Mouse (Mus musculus) liver, embryonic 16.5 days (tissue): ENCODE results near the gene St7l. TPM values are rescaled to one million over a fixed set of nuclear protein-coding genes. Genes with fewer than 3 reads are reported as not detected.

Source experiments
- ATAC-seq: fragments of 200-750 bp; cut with Nextera tagmentation; 2 replicates; pipeline ENCODE4 v1.8.0; 2017; ENCODE audit warnings: low read depth, mild to moderate bottlenecking, moderate number of reproducible peaks, moderate library complexity
- H3K27ac ChIP-seq: fragments of 300-500 bp; sonication (generic); 2 replicates; pipeline ENCODE4 v1.5.1; 2014; ENCODE audit warnings: mild to moderate bottlenecking, low read length
- H3K27me3 ChIP-seq: fragments of 300-500 bp; sonication (generic); 2 replicates; pipeline ENCODE4 v1.6.1; 2014; ENCODE audit warnings: low read depth, low read length, mixed read lengths; ENCODE audit not compliant: control insufficient read depth, insufficient read depth
- H3K36me3 ChIP-seq: fragments of 300-500 bp; sonication (generic); 2 replicates; pipeline ENCODE4 v1.6.1; 2014; ENCODE audit warnings: mild to moderate bottlenecking; ENCODE audit not compliant: control insufficient read depth, insufficient read depth
- H3K4me1 ChIP-seq: fragments of 300-500 bp; sonication (generic); 2 replicates; pipeline ENCODE4 v1.6.1; 2014; ENCODE audit warnings: low read depth, low read length, mixed read lengths; ENCODE audit not compliant: control insufficient read depth
- H3K4me2 ChIP-seq: fragments of 300-500 bp; sonication (generic); 2 replicates; pipeline ENCODE4 v1.6.1; 2014; ENCODE audit warnings: low read depth, low read length, mixed read lengths
- H3K4me3 ChIP-seq: fragments of 300-500 bp; sonication (generic); 2 replicates; pipeline ENCODE4 v1.5.1; 2014; ENCODE audit warnings: low read depth, mild to moderate bottlenecking, low read length
- H3K9ac ChIP-seq: fragments of 300-500 bp; sonication (generic); 2 replicates; pipeline ENCODE4 v1.6.1; 2014; ENCODE audit warnings: low read depth, low read length
- H3K9me3 ChIP-seq: fragments of 300-500 bp; sonication (generic); replicated peaks from 2 replicates; pipeline ENCODE4 v1.6.1; 2016; ENCODE audit warnings: low read length; ENCODE audit not compliant: control insufficient read depth
- WGBS: fragments of 180-500 bp; shearing (Covaris S2); extraction: QIAGEN DNeasy Blood & Tissue Kit; methylation state at CpG from one replicate; pipeline ENCODE4 v1.1.7; 2014; ENCODE audit not compliant: insufficient replicate concordance; 5-methylcytosine and 5-hydroxymethylcytosine counted together
- polyA plus RNA-seq: library from polyadenylated mRNA; unstranded; fragments of >200 nt; fragmentation: Nextera tagmentation; extraction: Ambion mirVana; gene quantifications from 2 replicates; pipeline ENCODE4 v1.2.1, GENCODE M21; 2015

The St7l gene
- polyA plus RNA-seq, 1 experiment from 2014 or later: 13.3 TPM

DNA sequence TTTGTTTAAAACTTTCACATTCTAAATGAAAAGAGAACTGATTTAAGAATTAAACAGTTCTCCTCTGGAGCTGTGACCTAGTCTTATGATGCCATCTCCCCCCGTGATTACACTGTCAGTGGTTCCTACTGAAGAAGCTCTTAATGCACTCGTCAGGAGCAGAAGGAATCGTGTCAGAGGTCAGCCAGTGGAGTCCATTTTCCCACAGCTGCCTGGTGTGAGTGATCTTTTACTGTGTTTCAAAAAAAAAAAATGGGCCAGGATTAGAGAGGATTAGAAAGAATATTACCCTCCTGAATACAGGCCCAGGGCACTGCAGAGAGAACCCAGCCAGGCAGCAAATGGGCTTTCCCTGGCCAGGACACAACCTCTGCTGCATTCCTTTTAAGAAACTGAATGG, 51.2 kb downstream of the St7l start:
- Histone ChIP-seq H3K4me2 (no peak overlapping the region), H3K4me3 (no peak overlapping the region), H3K27ac (no peak overlapping the region), H3K4me1 (no peaks in the 10 kb centered on the region), H3K9ac (no peak overlapping the region), H3K9me3 (no peaks in the 10 kb centered on the region), H3K27me3 (no peaks in the 10 kb centered on the region), H3K36me3 (no peaks in the 10 kb centered on the region)
- WGBS: 62% methylated on average over 3 of the region's 3 CpGs
- no peak for ATAC-seq

DNA sequence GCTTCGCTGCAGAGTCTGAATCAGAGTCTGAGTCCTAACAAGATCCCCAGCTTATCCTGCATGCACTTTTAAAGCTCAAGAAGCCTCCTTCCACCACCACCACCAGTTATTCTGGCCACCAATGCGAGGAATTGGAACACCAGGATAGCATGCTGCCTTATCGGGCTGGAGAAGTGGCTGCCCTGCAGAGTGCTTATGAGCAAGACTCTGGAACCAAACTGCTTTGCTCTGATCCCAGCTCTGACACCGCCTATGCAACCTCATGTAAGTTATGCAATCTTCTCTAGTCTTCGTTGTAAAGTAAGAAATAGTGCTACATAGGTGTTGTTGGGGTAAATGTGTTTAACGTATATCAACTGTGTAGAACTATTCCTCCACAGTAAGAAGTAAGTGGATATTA, 65.6 kb downstream of the St7l start:
- no peaks in the 10 kb centered on the region for H3K4me1 ChIP-seq
- H3K36me3 ChIP-seq: no peaks in the 10 kb centered on the region; the same call in none of the 2 replicates
- ATAC-seq: no peak
- no peaks in the 10 kb centered on the region for H3K9me3 ChIP-seq
- no peak overlapping the region for H3K27ac ChIP-seq
- H3K27me3 ChIP-seq: no peaks in the 10 kb centered on the region
- no peak overlapping the region for H3K4me2 ChIP-seq
- H3K4me3 ChIP-seq: no peak overlapping the region
- no peak overlapping the region for H3K9ac ChIP-seq
- WGBS: 77% methylated on average over 6 of the region's 6 CpGs

DNA sequence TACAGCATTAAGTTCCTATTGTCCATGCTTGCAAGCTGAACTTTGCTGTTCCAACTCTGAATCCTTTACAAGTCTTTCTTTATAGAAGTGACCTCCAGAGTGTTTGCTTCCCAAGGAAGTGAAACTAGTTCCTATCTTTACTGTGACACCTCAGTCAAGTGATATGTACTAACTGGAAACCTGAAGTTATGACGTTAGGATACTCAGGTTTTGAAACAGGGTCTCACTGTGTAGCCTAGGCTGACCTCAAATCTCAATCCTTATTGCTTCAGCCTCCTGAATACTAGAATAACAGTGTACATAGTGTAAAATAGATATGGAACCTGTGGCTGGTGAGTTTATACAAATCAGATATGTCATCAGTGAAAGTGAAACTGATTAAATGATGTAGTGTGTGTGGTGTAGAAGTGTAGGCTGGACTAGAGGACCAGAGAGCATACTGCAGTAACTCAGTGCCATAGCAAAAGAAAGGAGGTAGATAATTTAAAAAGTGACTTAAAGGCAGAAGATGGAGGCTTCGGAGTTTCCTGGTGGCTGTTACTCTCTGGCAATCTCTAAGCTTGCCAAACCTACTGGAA, 74.0 kb downstream of the St7l start:
- no peaks in the 10 kb centered on the region for H3K4me1 ChIP-seq
- ATAC-seq: no peak
- no peaks in the 10 kb centered on the region for H3K9me3 ChIP-seq
- no peaks in the 10 kb centered on the region for H3K27me3 ChIP-seq
- no peaks in the 10 kb centered on the region; the same call in 1 of the 2 replicates for H3K36me3 ChIP-seq
- H3K9ac ChIP-seq: no peak overlapping the region
- no peak overlapping the region for H3K4me2 ChIP-seq
- H3K27ac ChIP-seq: no peak overlapping the region
- 63% methylated on average over 2 of the region's 2 CpGs for WGBS
- H3K4me3 ChIP-seq: no peak overlapping the region

DNA sequence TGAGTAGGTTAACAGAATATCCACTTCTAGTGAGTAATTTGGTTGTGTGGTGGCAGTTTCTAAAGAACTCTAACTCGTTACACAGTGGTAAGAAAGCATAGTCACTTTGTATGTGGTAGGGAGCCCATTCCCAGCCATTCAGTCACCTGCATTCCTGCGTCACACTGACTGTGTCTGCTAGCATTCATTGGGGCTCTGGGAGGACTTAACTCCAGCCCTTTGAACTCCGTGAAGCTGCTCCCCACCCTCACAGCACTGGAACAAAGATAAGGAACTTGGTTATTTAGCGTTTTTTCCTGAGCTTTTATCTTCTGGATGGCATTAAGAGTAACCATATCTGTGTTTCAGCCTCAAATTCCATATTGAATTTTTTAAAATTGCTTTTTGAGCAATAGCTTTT, 74.5 kb downstream of the St7l start:
- Histone ChIP-seq H3K9ac (no peak overlapping the region), H3K4me2 (no peak overlapping the region)

DNA sequence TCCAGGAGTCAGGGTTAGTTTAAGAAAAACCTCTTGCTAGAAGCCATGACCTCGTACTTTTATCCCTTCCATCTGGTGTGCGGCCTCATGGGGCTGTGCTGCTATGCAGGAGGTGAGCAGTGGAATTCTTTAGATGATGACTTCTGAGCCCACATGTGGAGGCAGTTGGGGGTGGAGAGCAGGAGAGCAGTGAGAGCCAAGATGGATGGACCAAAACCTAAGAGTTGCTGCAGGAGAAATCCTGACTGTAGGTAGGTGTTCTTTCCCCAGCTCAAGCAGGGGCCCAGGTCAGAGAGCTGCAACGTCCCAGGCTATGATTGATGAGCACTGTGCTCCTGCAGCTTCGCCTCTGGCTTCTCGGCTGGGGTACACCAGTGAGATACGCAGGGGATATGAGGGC, 76.9 kb downstream of the St7l start:
- 68% methylated on average over 6 of the region's 6 CpGs for WGBS
- H3K9me3 ChIP-seq: no peaks in the 10 kb centered on the region
- no peak for ATAC-seq
- no peaks in the 10 kb centered on the region for H3K36me3 ChIP-seq
- no peak overlapping the region for H3K4me2 ChIP-seq
- no peaks in the 10 kb centered on the region for H3K27me3 ChIP-seq
- H3K4me1 ChIP-seq: no peaks in the 10 kb centered on the region
- H3K9ac ChIP-seq: no peak overlapping the region
- no peak overlapping the region for H3K27ac ChIP-seq
- H3K4me3 ChIP-seq: no peak overlapping the region

More for the DNA sequence above, 74.5 kb downstream of the St7l start:
- no peaks in the 10 kb centered on the region for H3K27me3 ChIP-seq
- WGBS: 46% methylated on average over 4 of the region's 4 CpGs
- H3K4me1 ChIP-seq: no peaks in the 10 kb centered on the region
- no peaks in the 10 kb centered on the region; the same call in 1 of the 2 replicates for H3K36me3 ChIP-seq
- no peak overlapping the region for H3K4me3 ChIP-seq
- no peaks in the 10 kb centered on the region for H3K9me3 ChIP-seq
- ATAC-seq: no peak
- H3K27ac ChIP-seq: no peak overlapping the region

DNA sequence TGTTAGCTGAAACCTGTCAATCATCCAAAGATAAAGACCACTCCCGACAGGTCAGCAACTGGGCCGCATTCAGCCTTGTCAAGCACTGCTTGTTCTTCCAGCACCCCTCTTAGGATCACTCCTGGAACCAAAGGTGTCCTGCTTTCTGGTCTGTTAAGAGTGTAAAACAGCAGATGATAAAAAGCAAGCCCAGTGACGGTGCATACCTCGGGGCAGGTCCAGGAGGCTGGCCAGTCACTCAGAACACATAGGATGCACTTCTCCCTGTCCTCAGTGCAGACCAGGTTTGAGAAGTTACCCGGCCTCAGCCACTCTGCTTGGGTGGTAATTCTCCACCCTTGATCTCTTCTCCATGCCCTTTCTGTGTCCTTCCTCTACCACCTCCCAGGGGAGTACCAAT, 78.9 kb downstream of the St7l start:
- ATAC-seq: no peak
- Histone ChIP-seq H3K4me1 (no peaks in the 10 kb centered on the region), H3K9me3 (no peaks in the 10 kb centered on the region), H3K4me3 (no peak overlapping the region), H3K36me3 (no peaks in the 10 kb centered on the region), H3K27ac (no peak overlapping the region), H3K4me2 (no peak overlapping the region), H3K9ac (no peak overlapping the region), H3K27me3 (no peaks in the 10 kb centered on the region)
- 78% methylated on average over 5 of the region's 5 CpGs for WGBS

DNA sequence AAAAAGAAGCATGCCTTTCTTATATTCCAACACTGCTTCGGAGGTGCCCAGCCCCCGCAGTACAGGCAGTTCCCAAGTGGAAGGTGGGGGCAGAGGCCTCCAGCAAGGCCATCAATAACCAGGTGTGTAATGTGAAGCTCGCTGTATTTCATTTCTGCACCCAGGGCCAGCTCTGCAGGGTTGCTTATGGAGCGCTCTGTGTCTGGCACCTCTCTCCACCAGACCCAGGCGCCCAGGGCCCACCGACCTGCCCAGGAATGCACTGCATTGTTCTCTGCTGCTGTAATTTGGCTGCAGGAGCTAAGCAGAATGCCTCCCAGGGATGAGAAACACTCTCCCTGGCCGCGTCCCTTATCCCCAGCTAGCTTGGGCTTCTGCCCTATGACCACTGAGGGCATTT, 79.5 kb downstream of the St7l start:
- H3K27me3 ChIP-seq: no peaks in the 10 kb centered on the region
- no peaks in the 10 kb centered on the region for H3K36me3 ChIP-seq
- ATAC-seq: no peak
- H3K4me3 ChIP-seq: no peak overlapping the region
- no peak overlapping the region for H3K9ac ChIP-seq
- no peaks in the 10 kb centered on the region for H3K9me3 ChIP-seq
- no peak overlapping the region for H3K27ac ChIP-seq
- WGBS: 70% methylated on average over 8 of the region's 8 CpGs
- H3K4me2 ChIP-seq: no peak overlapping the region
- H3K4me1 ChIP-seq: no peaks in the 10 kb centered on the region

DNA sequence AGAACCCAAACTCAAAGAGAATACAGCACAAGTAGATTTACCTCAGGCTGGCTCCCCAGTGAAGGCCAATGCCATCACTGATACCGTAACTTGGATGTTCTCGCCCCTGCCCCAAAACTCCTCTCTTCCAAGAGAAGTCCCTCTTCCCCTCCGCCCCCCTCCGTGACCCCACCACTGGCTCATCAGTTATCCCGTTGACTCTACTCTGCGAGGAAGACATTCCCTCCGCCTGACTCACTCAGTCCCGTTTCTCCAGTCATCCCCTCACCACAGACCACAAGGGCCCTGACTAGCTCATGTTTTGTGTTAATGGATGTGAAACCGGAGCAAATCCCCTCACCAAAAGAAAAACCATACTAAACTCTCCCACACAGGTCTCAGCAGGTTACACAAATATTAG, 81.1 kb downstream of the St7l start:
- no peak for ATAC-seq

DNA sequence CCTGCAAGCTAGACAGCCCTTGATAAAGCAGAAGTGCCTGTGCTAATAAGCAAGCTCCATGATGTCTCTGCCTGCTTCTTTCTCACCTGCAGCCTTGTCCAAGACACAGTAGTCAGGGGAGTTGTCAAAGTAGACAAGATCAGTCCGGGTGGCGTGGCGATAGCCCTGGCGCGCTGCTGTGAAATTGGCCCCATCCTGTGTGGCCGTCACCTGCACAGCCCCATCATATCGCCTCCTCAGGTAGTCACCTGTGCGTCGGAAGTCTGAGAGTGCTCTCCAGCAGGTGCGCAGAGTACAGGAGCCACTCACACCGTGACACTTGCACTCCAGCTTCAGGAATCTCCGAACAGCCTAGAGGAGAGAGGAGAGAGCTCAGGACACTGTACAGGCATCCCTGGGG, 87.1 kb downstream of the St7l start:
- ATAC-seq: no peak
- Histone ChIP-seq H3K4me2 (no peak overlapping the region), H3K9ac (no peak overlapping the region), H3K27me3 (no peaks in the 10 kb centered on the region), H3K4me1 (no peaks in the 10 kb centered on the region), H3K9me3 (no peaks in the 10 kb centered on the region), H3K36me3 (peaks cover 2% of the 10 kb centered on the region; the same call in 1 of the 2 replicates), H3K27ac (no peak overlapping the region), H3K4me3 (no peak overlapping the region)
- 77% methylated on average over 12 of the region's 12 CpGs for WGBS

More for the DNA sequence above, 81.1 kb downstream of the St7l start:
- Histone ChIP-seq H3K27me3 (no peaks in the 10 kb centered on the region), H3K4me3 (no peak overlapping the region), H3K9ac (no peak overlapping the region), H3K36me3 (no peaks in the 10 kb centered on the region; the same call in 1 of the 2 replicates), H3K9me3 (no peaks in the 10 kb centered on the region), H3K27ac (no peak overlapping the region), H3K4me1 (no peaks in the 10 kb centered on the region), H3K4me2 (no peak overlapping the region)
- 73% methylated on average over 9 of the region's 9 CpGs for WGBS
